8 mouse cellular contexts compared by ENCODE assay signal in the genomic region with DNA sequence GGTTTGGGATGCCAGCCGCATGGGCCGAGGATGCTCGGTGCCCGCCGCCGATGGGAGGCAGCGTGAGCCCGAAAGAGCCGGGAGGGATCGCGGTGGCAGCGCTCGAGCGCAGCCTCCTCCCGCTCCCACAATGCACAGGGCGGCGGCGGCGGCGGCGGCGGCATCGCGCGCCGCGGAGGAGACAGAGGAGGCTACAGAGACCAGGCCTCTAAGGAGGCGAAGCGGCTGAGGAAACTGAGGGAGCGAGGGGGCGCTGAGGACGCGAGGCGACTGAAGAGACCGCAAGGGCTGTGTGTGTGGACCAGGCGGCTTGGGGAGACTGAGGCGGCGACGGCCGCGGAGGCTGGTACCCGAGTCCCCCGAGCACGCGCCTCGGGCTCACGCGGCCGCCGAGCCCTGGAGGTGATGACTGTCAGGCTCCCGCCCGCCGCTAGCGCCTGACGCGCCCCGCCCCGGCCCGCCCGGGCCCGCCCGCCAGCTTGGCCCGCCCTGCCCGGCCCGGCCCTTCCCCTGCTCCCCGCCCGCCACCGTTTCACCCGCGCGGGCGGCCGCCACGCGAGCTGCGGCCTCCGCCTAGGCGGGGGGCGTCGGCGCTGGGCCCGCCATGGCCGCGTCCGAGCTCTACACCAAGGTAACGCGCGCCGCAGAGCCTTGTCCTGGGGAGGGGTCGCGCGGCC. TPM values are rescaled to one million over a fixed set of nuclear protein-coding genes. Genes with fewer than 3 reads are reported as not detected.
A peak's percentile ranks its signal among the peaks of the same experiment; 100 is the strongest.
DNase-seq lines count a peak whose midpoint lies in the region; ATAC-seq lines count a peak whose summit lies in the region.

No protein-coding gene starts in this region.

- no peaks in the 10 kb centered on the region for H3K9me3 ChIP-seq in embryonic facial prominence, embryonic 11.5 days (replicated peaks; ENCODE audit: control insufficient read depth, low read length)
- H3K9me3 ChIP-seq in limb, embryonic 12.5 days: no peaks in the 10 kb centered on the region
- no peaks in the 10 kb centered on the region for H3K9me3 ChIP-seq in midbrain, embryonic 14.5 days (ENCODE audit: control insufficient read depth, low read length)

- H3K27me3 ChIP-seq in embryonic facial prominence, embryonic 11.5 days (ENCODE audit: control insufficient read depth, insufficient read depth, low read length): no peaks in the 10 kb centered on the region
- no peaks in the 10 kb centered on the region for H3K27me3 ChIP-seq in limb, embryonic 12.5 days
- H3K27me3 ChIP-seq in midbrain, embryonic 14.5 days (ENCODE audit: control insufficient read depth, insufficient read depth, low read length): no peaks in the 10 kb centered on the region

- under 1% methylated on average over 59 of the region's 92 CpGs for WGBS in embryonic facial prominence, embryonic 11.5 days
- WGBS in limb, embryonic 12.5 days: under 1% methylated on average over 60 of the region's 92 CpGs
- WGBS in midbrain, embryonic 14.5 days: under 1% methylated on average over 52 of the region's 92 CpGs

- peak overlapping the region; percentile 92 for H3K4me2 ChIP-seq in embryonic facial prominence, embryonic 11.5 days (ENCODE audit: low read depth, low read length)
- peak overlapping the region; percentile 77 for H3K4me2 ChIP-seq in limb, embryonic 12.5 days
- peak overlapping the region; percentile 73 for H3K4me2 ChIP-seq in midbrain, embryonic 14.5 days (ENCODE audit: low read length)

- H3K36me3 ChIP-seq in embryonic facial prominence, embryonic 11.5 days (replicated peaks; ENCODE audit: control insufficient read depth, insufficient read depth, low read depth, low read length): no peaks in the 10 kb centered on the region
- no peaks in the 10 kb centered on the region for H3K36me3 ChIP-seq in limb, embryonic 12.5 days
- H3K36me3 ChIP-seq in midbrain, embryonic 14.5 days (ENCODE audit: control insufficient read depth, insufficient read depth, low read length): no peaks in the 10 kb centered on the region

- peak overlapping the region; percentile 87 for H3K27ac ChIP-seq in embryonic facial prominence, embryonic 11.5 days (replicated peaks; ENCODE audit: low read depth, low read length)
- H3K27ac ChIP-seq in limb, embryonic 12.5 days: peak overlapping the region; percentile 94
- peak overlapping the region; percentile 99 for H3K27ac ChIP-seq in midbrain, embryonic 14.5 days (replicated peaks; ENCODE audit: low read depth, low read length)

- peak overlapping the region; percentile 88 for H3K4me3 ChIP-seq in embryonic facial prominence, embryonic 11.5 days (ENCODE audit: low read depth, low read length)
- peak overlapping the region; percentile 78 for H3K4me3 ChIP-seq in limb, embryonic 12.5 days (replicated peaks)
- peak overlapping the region; percentile 96 for H3K4me3 ChIP-seq in midbrain, embryonic 14.5 days (replicated peaks; ENCODE audit: low read depth, low read length)

- ATAC-seq in embryonic facial prominence, embryonic 11.5 days (replicated peaks; ENCODE audit: insufficient number of reproducible peaks, low FRiP score, low TSS enrichment, low read depth): peak; percentile 95
- ATAC-seq in limb, embryonic 12.5 days (ENCODE audit: insufficient number of reproducible peaks, insufficient read depth, low FRiP score, low TSS enrichment, low read depth): peak; percentile 95
- ATAC-seq in midbrain, embryonic 14.5 days (ENCODE audit: low FRiP score, low TSS enrichment): peak; percentile 95

- peak; percentile 89 for DNase-seq in 3134 (ENCODE audit: extremely low read depth, insufficient read length, low spot score)
- peak; percentile 88 for DNase-seq in adrenal gland, postnatal 25 days
- DNase-seq in embryonic facial prominence, embryonic 11.5 days (ENCODE audit: low spot score): peak; percentile 82
- peak; percentile 81 to 87 for DNase-seq in heart, adult 18-20 months
- DNase-seq in kidney, adult 18-20 months: peak; percentile 81
- DNase-seq in midbrain, embryonic 14.5 days: peak; percentile 93
- DNase-seq in spleen, adult 12 weeks (ENCODE audit: low spot score): peak; percentile 71

- peak overlapping the region; percentile 92 for H3K9ac ChIP-seq in embryonic facial prominence, embryonic 11.5 days (replicated peaks; ENCODE audit: low read length)
- peak overlapping the region; percentile 86 for H3K9ac ChIP-seq in limb, embryonic 12.5 days (replicated peaks)
- H3K9ac ChIP-seq in midbrain, embryonic 14.5 days (replicated peaks; ENCODE audit: low read length): peak overlapping the region; percentile 96

- no peaks in the 10 kb centered on the region for H3K4me1 ChIP-seq in embryonic facial prominence, embryonic 11.5 days (ENCODE audit: control insufficient read depth, insufficient read depth, low read length)
- peaks cover 10% of the 10 kb centered on the region; the same call in 1 of the 2 replicates for H3K4me1 ChIP-seq in limb, embryonic 12.5 days (replicated peaks)
- H3K4me1 ChIP-seq in midbrain, embryonic 14.5 days (ENCODE audit: control insufficient read depth, insufficient read depth, low read length): peaks cover 35% of the 10 kb centered on the region

RNA-seq across cellular contexts. Expression of gene Myo5a, which starts 0.4 kb away (rescaled TPM):
- total RNA-seq in adrenal gland, postnatal 25 days (2021): 43.7 and 59.3 TPM in 2 replicates
- 23.5 and 25.3 TPM in 2 replicates for polyA plus RNA-seq in embryonic facial prominence, embryonic 11.5 days (2014; fragmentation: Nextera tagmentation; extraction: Ambion mirVana)
- 10 to 100 TPM in 1 of 2 experiments, 1 to 10 TPM in 1; 8.7 to 12.2 TPM for total RNA-seq in heart, adult 18-20 months (2021)
- 22.3 and 25.6 TPM in 2 replicates for polyA plus RNA-seq in limb, embryonic 12.5 days (2016; fragmentation: Nextera tagmentation; extraction: Ambion mirVana)
- 36.4 and 48.0 TPM in 2 replicates for polyA plus RNA-seq in midbrain, embryonic 14.5 days (2014; fragmentation: Nextera tagmentation; extraction: Ambion mirVana)

RNA-seq across cellular contexts. Expression of gene Arpp19, which starts 33.8 kb away (rescaled TPM):
- total RNA-seq in adrenal gland, postnatal 25 days (2021): 303 and 351 TPM in 2 replicates
- 367 and 386 TPM in 2 replicates for polyA plus RNA-seq in embryonic facial prominence, embryonic 11.5 days (2014; fragmentation: Nextera tagmentation; extraction: Ambion mirVana)
- 100 to 1,000 TPM; 180 to 203 TPM for total RNA-seq in heart, adult 18-20 months (2021)
- polyA plus RNA-seq in limb, embryonic 12.5 days (2016; fragmentation: Nextera tagmentation; extraction: Ambion mirVana): 365 and 384 TPM in 2 replicates
- 217 and 234 TPM in 2 replicates for polyA plus RNA-seq in midbrain, embryonic 14.5 days (2014; fragmentation: Nextera tagmentation; extraction: Ambion mirVana)

Comparison
In these comparisons a context has a peak if more than half of its experiments do, and no peak if none do; other contexts are left out.
1. Peak in every context shown above with its lines: DNase-seq, ATAC-seq, H3K4me3 ChIP-seq and H3K27ac ChIP-seq.